Mouse (Mus musculus) embryo, embryonic 11.5 days (tissue): ENCODE data around the gene Crct1.

ENCODE experiments used
- DNase-seq: peaks from one replicate; pipeline ENCODE4 v3.0.0-alpha.2; 2012; ENCODE audit warnings: low read depth, low spot score

Crct1 gene

GRCm38 (mm10) chr3:93015460-93016104 lies at the start of gene Crct1:
TSS of gene Crct1 (minus strand) at chr3:93015687.
- DNase-seq: no peak

- peak; percentile 8 for DNase-seq
Observed at GRCm38 (mm10) chr3:93052826-93053474, 37.5 kb upstream of the Crct1 start.

- DNase-seq: no peak
Observed at GRCm38 (mm10) chr3:93050182-93050581, 34.7 kb upstream of the Crct1 start.

- peak; percentile 46 for DNase-seq
Observed at GRCm38 (mm10) chr3:93031450-93031849, 16.0 kb upstream of the Crct1 start.

GRCm38 (mm10) chr3:93025486-93025885 lies 10.0 kb upstream of the Crct1 start:
- DNase-seq: no peak

GRCm38 (mm10) chr3:93023411-93024184 lies 8.1 kb upstream of the Crct1 start:
- DNase-seq: no peak

GRCm38 (mm10) chr3:93021171-93021570 lies 5.7 kb upstream of the Crct1 start:
- DNase-seq: no peak

GRCm38 (mm10) chr3:93018960-93019359 lies 3.5 kb upstream of the Crct1 start, which contains the start of gene Lce1m:
TSS of gene Lce1m (minus strand) at chr3:93019060.
- no peak for DNase-seq

GRCm38 (mm10) chr3:93014871-93015270 lies 616 bp downstream of the Crct1 start:
- DNase-seq: no peak

GRCm38 (mm10) chr3:93014378-93014801 lies 1.1 kb downstream of the Crct1 start:
- peak; percentile 42 for DNase-seq

GRCm38 (mm10) chr3:93002843-93003242 lies 12.6 kb downstream of the Crct1 start:
- no peak for DNase-seq

- no peak for DNase-seq
Observed at GRCm38 (mm10) chr3:93000621-93001020, 14.9 kb downstream of the Crct1 start.

GRCm38 (mm10) chr3:92998691-92999090 lies 16.8 kb downstream of the Crct1 start:
- DNase-seq: peak; percentile 53

GRCm38 (mm10) chr3:92991926-92992325 lies 23.6 kb downstream of the Crct1 start, which contains the start of gene Lce3f:
TSS of gene Lce3f (plus strand) at chr3:92992226.
- no peak for DNase-seq

- no peak for DNase-seq
Observed at GRCm38 (mm10) chr3:92978484-92978883, 37.0 kb downstream of the Crct1 start.

- DNase-seq: no peak
Observed at GRCm38 (mm10) chr3:92966761-92967160, 48.7 kb downstream of the Crct1 start, which contains the start of gene Lce3e. TSS of gene Lce3e (plus strand) at chr3:92967061.
